Mouse (Mus musculus): Measurements from ENCODE around the gene Fam205a1.

DNA sequence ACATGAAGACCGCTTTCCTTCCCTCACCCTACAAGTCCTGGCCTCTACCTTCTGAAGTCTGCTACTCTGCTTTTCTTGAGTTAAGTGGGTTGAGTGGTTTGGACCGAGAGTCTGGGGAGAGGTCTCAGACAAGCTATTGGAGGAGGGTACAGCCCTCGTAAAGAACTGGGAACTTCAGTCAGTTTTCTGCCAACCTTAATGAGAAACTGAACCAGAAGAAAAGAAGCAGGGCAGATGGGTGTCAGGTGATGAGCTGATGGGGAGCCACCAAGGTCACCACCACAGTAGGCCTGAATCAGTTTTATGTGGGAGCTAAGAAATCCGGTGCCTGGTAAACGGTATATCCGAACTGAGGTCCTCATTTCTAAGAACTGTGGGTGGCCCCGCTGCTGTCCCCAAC is 18.5 kb upstream of the Fam205a1 start:
- TF ChIP-seq CTCF (conservative IDR thresholded peaks at IDR 0.05; ENCODE audit: insufficient read depth, insufficient read length, low read depth, low read length) = no peak
- TF ChIP-seq POLR2A (IDR thresholded peaks at IDR 0.05; ENCODE audit: low read depth, low read length) = no peak

All from kidney, adult 2 months (tissue).